Mouse (Mus musculus) olfactory bulb, adult 2 months (tissue): ENCODE results near the gene Fars2. TPM values are rescaled to one million over a fixed set of nuclear protein-coding genes. Genes with fewer than 3 reads are reported as not detected.
"Not testable (repeated sequence)": the region's sequence is repeated elsewhere in the genome, so short reads cannot be mapped to it uniquely, and the experiment has no call there.

Experiments used
- H3K27ac ChIP-seq: fragments of 200-500 bp; 2 replicates; pipeline ENCODE4 v1.5.1; 2012; ENCODE audit warnings: low read depth, low read length; ENCODE audit not compliant: insufficient read depth
- H3K4me1 ChIP-seq: fragments of 200-500 bp; 2 replicates; pipeline ENCODE4 v1.6.1; 2012; ENCODE audit warnings: low read length; ENCODE audit not compliant: control insufficient read depth, insufficient read depth
- H3K4me3 ChIP-seq: fragments of 200-500 bp; 2 replicates; pipeline ENCODE4 v1.5.1; 2012; ENCODE audit warnings: mild to moderate bottlenecking, low read depth, low read length, moderate library complexity; ENCODE audit not compliant: insufficient read depth
- CTCF ChIP-seq: fragments of 200-500 bp; IDR thresholded peaks from 2 replicates; pipeline ENCODE4 v1.5.1; 2012; ENCODE audit warnings: low read depth, mild to moderate bottlenecking, low read length, moderate library complexity; ENCODE audit not compliant: insufficient read depth
- POLR2A ChIP-seq: fragments of 200-500 bp; IDR thresholded peaks from 2 replicates; pipeline ENCODE4 v1.6.1; 2012; ENCODE audit warnings: mild to moderate bottlenecking, low read depth, low read length, moderate library complexity; ENCODE audit not compliant: insufficient read depth
- WGBS: fragments of 180-500 bp; shearing (Covaris S2); methylation state at CpG from one replicate; pipeline ENCODE4 v1.1.7; 2018; 5-methylcytosine and 5-hydroxymethylcytosine counted together
- polyA plus RNA-seq: library from polyadenylated mRNA; stranded (reverse); fragments of >200 nt; gene quantifications from 2 replicates; pipeline ENCODE4 v1.2.4, GENCODE M21; 2012; ENCODE audit warnings: low replicate concordance; ENCODE audit not compliant: missing spikeins, insufficient read depth, insufficient read length

Gene Fars2
- polyA plus RNA-seq, 1 experiment = not detected

DNA sequence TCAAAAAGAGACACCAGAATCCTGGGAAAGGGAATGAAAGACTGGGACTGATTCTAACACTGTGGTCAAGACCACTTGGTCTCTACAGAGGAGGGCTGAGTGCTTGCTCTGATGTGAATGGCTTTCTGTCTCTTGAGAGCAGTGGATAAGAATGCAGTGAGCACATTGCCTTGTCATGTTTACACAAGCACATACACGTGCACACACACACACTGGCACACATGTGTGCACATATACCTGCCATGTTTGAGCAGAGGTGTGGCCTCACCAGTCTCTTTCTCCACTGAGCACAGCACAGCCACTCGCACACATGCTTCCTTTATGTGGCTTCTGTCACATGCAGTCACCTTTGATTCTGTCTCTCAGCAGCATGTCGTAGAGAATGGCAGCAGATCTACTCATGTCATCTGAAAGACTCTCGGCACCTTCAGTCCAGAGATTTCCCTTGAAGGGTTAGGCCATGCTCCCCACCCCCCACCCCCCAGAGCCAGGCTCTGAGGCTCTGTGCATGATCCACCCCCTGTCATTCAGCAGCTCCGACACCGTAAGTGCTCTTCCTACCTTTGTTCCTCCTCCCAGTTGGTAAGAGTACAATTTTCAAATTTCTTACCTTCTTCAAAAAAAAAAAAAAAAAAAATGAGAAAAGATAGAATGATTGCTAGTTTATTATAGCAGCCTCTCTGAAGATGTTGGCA lies 313.4 kb downstream of the Fars2 start:
- WGBS = 85% methylated on average over 6 of the region's 6 CpGs
- Histone ChIP-seq H3K4me3 (no peak overlapping the region), H3K4me1 (no peaks in the 10 kb centered on the region), H3K27ac (no peak overlapping the region)
- TF ChIP-seq POLR2A (no peak), CTCF (no peak)

GRCm38 (mm10) chr13:36431974-36432518 lies 314.8 kb downstream of the Fars2 start:
- no peaks in the 10 kb centered on the region for H3K4me1 ChIP-seq
- TF ChIP-seq CTCF (no peak), POLR2A (no peak)
- no peak overlapping the region for H3K27ac ChIP-seq
- 70% methylated on average over 8 of the region's 8 CpGs for WGBS
- no peak overlapping the region for H3K4me3 ChIP-seq

DNA sequence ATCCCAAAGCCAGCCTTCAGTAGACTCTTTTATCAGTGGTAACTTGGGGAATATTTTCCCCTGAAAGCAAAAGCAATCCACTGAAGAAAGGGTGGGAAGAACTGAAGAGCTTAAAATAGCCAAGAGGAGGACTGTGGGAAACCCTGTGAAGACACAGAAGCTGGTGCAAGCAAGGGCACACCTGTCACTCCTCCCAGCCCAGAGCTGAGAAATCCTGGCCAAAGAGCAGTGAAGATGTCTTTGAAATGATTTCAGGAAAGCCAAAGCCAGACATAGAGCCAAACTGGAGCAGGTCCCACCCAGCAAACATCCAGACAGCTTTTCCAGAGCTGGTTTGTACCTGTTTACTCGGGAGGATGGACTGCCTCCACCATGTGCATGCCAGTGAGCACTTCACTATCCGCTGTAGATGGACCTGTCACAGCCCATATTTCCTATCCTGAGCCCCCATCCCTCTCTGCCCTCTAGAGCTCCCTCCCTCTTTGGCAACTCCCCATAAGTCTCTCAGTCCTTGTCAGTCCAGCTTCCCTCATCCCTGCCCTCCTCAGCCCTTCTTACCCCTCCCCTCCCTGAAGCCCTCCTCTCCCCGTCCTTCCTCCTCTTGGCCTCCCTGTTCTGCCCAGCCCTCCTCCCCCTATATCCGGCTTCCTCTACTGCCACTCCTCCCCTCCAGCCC lies 327.7 kb downstream of the Fars2 start:
- whole genome bisulfite sequencing = 74% methylated on average over 4 of the region's 4 CpGs
- peaks cover 15% of the 10 kb centered on the region for H3K4me1 ChIP-seq
- no peak overlapping the region for H3K4me3 ChIP-seq
- TF ChIP-seq CTCF (no peak), POLR2A (no peak)
- no peak overlapping the region for H3K27ac ChIP-seq

GRCm38 (mm10) chr13:36447947-36448346 lies 330.7 kb downstream of the Fars2 start:
- no peak overlapping the region for H3K4me3 ChIP-seq
- peaks cover 15% of the 10 kb centered on the region for H3K4me1 ChIP-seq
- TF ChIP-seq POLR2A (no peak), CTCF (no peak)
- no peak overlapping the region for H3K27ac ChIP-seq
- WGBS = 78% methylated on average over 4 of the region's 4 CpGs

DNA sequence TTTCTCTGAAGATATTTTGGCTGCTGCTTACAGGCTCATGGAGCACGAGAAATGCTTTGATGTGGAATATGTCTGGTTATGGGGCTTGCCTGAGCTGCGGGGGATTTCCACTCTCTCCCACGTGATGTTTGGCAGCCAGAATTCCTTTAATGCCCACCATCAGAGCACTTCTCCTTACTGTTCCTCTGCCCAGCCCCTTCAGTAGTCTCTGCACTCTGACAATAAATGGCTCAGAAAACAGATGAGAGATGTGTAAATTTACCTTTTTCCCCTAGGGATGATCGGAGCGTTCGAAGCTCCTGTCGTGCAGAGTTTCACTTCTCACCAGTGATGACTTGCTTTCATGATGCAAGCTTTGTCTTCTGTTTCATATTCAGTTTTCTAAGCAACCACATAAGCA lies 331.4 kb downstream of the Fars2 start:
- WGBS = 90% methylated on average over 7 of the region's 7 CpGs
- no peak overlapping the region for H3K27ac ChIP-seq
- TF ChIP-seq POLR2A = no peak
- no peak for TF ChIP-seq CTCF
- H3K4me3 ChIP-seq = no peak overlapping the region
- peaks cover 15% of the 10 kb centered on the region for H3K4me1 ChIP-seq

GRCm38 (mm10) chr13:36451437-36451836 lies 334.2 kb downstream of the Fars2 start:
- no peak overlapping the region for H3K27ac ChIP-seq
- WGBS = 69% methylated on average over 3 of the region's 3 CpGs
- TF ChIP-seq POLR2A (no peak), CTCF (no peak)

DNA sequence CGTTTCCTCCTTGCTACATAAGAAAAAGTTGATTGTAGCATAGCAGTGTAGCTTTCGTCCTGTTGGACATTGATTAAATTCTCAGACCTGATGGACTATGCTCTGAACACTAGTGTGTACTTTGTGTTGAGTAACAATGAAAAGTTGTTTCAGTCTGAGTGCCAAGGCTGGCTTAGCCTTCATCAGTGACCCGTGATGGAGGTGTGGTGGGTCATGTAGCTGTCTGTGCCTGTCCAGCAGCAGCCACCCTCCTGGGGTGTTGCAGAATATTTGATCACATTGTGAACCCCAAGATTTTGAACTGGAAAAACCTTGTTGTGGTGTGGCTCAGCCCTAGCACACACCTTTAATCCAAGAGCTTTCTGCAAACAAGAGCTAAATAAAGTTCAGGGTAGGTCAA lies 343.3 kb downstream of the Fars2 start:
- no peak overlapping the region for H3K27ac ChIP-seq
- TF ChIP-seq CTCF (no peak), POLR2A (no peak)
- WGBS = 67% methylated on average over 3 of the region's 3 CpGs
- H3K4me3 ChIP-seq = no peak overlapping the region
- H3K4me1 ChIP-seq = no peaks in the 10 kb centered on the region

More at GRCm38 (mm10) chr13:36451437-36451836, 334.2 kb downstream of the Fars2 start:
- Histone ChIP-seq H3K4me3 (no peak overlapping the region), H3K4me1 (0 out of 2 replicates have a peak, but pooled peaks cover under 1% of the 10 kb centered on the region)

- H3K4me3 ChIP-seq = no peak overlapping the region
- no peak for TF ChIP-seq POLR2A
- no peak for TF ChIP-seq CTCF
- no peaks in the 10 kb centered on the region for H3K4me1 ChIP-seq
- H3K27ac ChIP-seq = no peak overlapping the region
These were observed 346.5 kb downstream of the Fars2 start for GRCm38 (mm10) chr13:36463669-36464068.

DNA sequence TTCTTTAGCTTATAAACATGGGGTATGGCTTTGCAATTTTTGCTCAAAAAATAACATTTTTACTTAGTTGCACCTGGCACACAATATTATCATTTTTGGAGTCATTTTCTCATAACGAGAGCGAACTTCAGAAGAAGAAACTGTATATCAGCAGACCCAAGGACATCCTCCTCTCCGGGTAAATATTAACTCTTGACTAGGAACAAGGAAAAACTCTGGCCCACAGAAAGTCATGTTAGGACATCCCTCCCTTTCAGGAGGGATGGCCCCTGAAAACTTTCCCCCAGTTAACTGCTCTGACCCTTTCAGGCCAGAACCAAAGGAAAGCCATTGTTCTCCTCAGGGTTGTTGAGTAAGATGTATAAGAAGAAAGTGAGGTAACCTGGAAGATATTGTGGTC lies 348.9 kb downstream of the Fars2 start:
- not testable (repeated sequence) for H3K27ac ChIP-seq, H3K4me3 ChIP-seq, H3K4me1 ChIP-seq
- 94% methylated on average over 3 of the region's 3 CpGs for WGBS

DNA sequence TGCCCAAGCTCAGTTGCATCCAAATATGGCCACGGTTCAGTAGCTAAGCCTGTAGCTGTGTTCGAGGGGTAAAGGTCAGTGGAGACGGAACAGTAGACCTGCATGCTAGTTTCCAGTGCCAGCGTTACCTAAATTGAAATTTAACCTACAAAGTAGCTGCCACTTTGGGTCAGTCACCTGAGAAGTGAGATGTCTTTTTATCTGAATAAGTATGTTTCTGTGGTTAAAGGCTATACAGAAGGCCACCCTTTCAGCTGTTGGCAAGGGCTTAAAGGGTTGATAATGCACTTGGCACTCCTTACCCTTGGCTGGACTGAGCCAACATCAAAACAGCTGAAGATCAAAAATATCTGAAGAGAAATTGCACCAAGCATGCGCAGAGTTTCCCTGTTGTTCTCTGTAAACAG lies 349.3 kb downstream of the Fars2 start:
- 93% methylated on average over 5 of the region's 5 CpGs for WGBS
- TF ChIP-seq POLR2A (no peak), CTCF (no peak)
- Histone ChIP-seq H3K27ac (no peak overlapping the region), H3K4me3 (no peak overlapping the region), H3K4me1 (no peaks in the 10 kb centered on the region)
